Comparison of ENCODE assay signal across 12 mouse cellular contexts in the genomic region with DNA sequence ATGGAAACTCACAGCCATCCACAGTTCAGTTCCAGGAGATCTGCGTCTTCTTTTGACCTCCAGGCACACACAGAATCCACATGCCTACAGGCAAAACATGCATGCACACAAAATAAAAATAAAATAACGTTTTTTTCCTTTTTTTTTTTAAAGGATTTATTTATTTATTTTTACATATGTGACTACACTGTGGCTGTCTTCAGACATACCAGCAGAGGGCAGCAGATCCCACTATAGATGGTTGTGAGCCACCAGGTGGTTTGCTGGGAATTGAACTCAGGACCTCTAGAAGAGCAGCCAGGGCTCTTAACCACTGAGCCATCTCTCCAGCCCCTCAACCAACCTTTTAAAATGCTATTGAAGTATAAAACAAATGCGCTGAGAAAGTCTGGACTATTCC. TPM values are rescaled to one million over a fixed set of nuclear protein-coding genes. Genes with fewer than 3 reads are reported as not detected.
A peak's percentile ranks its signal among the peaks of the same experiment; 100 is the strongest.
DNase-seq lines count a peak whose midpoint lies in the region; ATAC-seq and TF ChIP-seq lines count a peak whose summit lies in the region.
"Had no signal": no experiment of that assay in that cellular context is flagged by ENCODE, and none has a peak within 500 bp of the region (broad histone marks: within the 10 kb centered on the region; RNA-seq: fewer than 3 reads in every experiment).

No protein-coding gene starts in this region.

- no peak for TF ChIP-seq POLR2A in liver, adult 2 months (IDR thresholded peaks at IDR 0.05; ENCODE audit: extremely low read depth, insufficient read depth, low read length)
- no peak for TF ChIP-seq POLR2A in bone marrow, adult 2 months (IDR thresholded peaks at IDR 0.05; ENCODE audit: borderline replicate concordance, control insufficient read depth, low read depth, low read length)

- peaks cover 17% of the 10 kb centered on the region for H3K79me2 ChIP-seq in liver, adult 2 months (ENCODE audit: control insufficient read depth, insufficient read depth, low read length)

- H3K4me2 ChIP-seq in forebrain, embryonic 11.5 days (ENCODE audit: low read depth, low read length, severe bottlenecking) = no peak overlapping the region
- no peak overlapping the region for H3K4me2 ChIP-seq in forebrain, embryonic 16.5 days (ENCODE audit: low read length)
- no peak overlapping the region for H3K4me2 ChIP-seq in liver, embryonic 12.5 days
- H3K4me2 ChIP-seq: neural tube, embryonic 12.5 days had no signal

- no peak for ATAC-seq in forebrain, embryonic 11.5 days (replicated peaks; ENCODE audit: low FRiP score)
- no peak for ATAC-seq in forebrain, embryonic 16.5 days
- no peak for ATAC-seq in liver, embryonic 12.5 days
- ATAC-seq: inflammation-experienced regulatory T-cells, adult 6 months had no signal

- H3K4me3 ChIP-seq in forebrain, embryonic 11.5 days (ENCODE audit: low read depth, low read length) = no peak overlapping the region
- no peak overlapping the region for H3K4me3 ChIP-seq in forebrain, embryonic 16.5 days (replicated peaks; ENCODE audit: low read length)
- no peak overlapping the region for H3K4me3 ChIP-seq in liver, adult 2 months (ENCODE audit: insufficient read depth, low read depth, low read length)
- no peak overlapping the region for H3K4me3 ChIP-seq in liver, embryonic 12.5 days
- no peak overlapping the region for H3K4me3 ChIP-seq in bone marrow, adult 2 months (replicated peaks; ENCODE audit: control insufficient read depth, low read depth, low read length)
- H3K4me3 ChIP-seq: neural tube, embryonic 12.5 days had no signal

- H3K9me3 ChIP-seq in forebrain, embryonic 11.5 days (ENCODE audit: control insufficient read depth, low read length) = no peaks in the 10 kb centered on the region; the same call in 1 of the 2 replicates
- no peaks in the 10 kb centered on the region for H3K9me3 ChIP-seq in forebrain, embryonic 16.5 days (ENCODE audit: control insufficient read depth, low read length)
- H3K9me3 ChIP-seq in liver, embryonic 12.5 days (replicated peaks) = peaks cover 6% of the 10 kb centered on the region
- H3K9me3 ChIP-seq: G1E had no signal

- 78% methylated on average over 3 of the region's 3 CpGs for WGBS in forebrain, embryonic 11.5 days
- WGBS in forebrain, embryonic 16.5 days = 84% methylated on average over 3 of the region's 3 CpGs
- WGBS in liver, adult 2 months = 83% methylated on average over 3 of the region's 3 CpGs
- 67% methylated on average over 3 of the region's 3 CpGs for WGBS in liver, embryonic 12.5 days (ENCODE audit: insufficient replicate concordance)
- WGBS in bone marrow, adult 2 months = 86% methylated on average over 3 of the region's 3 CpGs

- no peak overlapping the region for H3K27ac ChIP-seq in forebrain, embryonic 11.5 days (ENCODE audit: low read depth, low read length)
- H3K27ac ChIP-seq in forebrain, embryonic 16.5 days (ENCODE audit: low read length) = no peak overlapping the region
- no peak overlapping the region for H3K27ac ChIP-seq in liver, adult 2 months (replicated peaks; ENCODE audit: insufficient read depth, low read depth, low read length)
- H3K27ac ChIP-seq in liver, embryonic 12.5 days = no peak overlapping the region
- no peak overlapping the region for H3K27ac ChIP-seq in bone marrow, adult 2 months (ENCODE audit: control insufficient read depth, insufficient read depth, low read depth, low read length, poor library complexity)
- H3K27ac ChIP-seq: neural tube, embryonic 12.5 days had no signal

- H3K36me3 ChIP-seq in forebrain, embryonic 11.5 days (ENCODE audit: control insufficient read depth, insufficient read depth, low read length) = no peaks in the 10 kb centered on the region
- no peaks in the 10 kb centered on the region for H3K36me3 ChIP-seq in forebrain, embryonic 16.5 days (ENCODE audit: control insufficient read depth, insufficient read depth)
- H3K36me3 ChIP-seq in liver, adult 2 months (ENCODE audit: control insufficient read depth, insufficient read depth, low read length) = no peaks in the 10 kb centered on the region
- H3K36me3 ChIP-seq in liver, embryonic 12.5 days = no peaks in the 10 kb centered on the region
- H3K36me3 ChIP-seq: neural tube, embryonic 12.5 days had no signal

- H3K27me3 ChIP-seq in forebrain, embryonic 11.5 days (ENCODE audit: control insufficient read depth, insufficient read depth, low read length) = no peaks in the 10 kb centered on the region
- no peaks in the 10 kb centered on the region for H3K27me3 ChIP-seq in forebrain, embryonic 16.5 days (replicated peaks; ENCODE audit: control insufficient read depth, insufficient read depth, low read length)
- H3K27me3 ChIP-seq in liver, adult 2 months (ENCODE audit: control insufficient read depth, insufficient read depth, low read length) = no peaks in the 10 kb centered on the region
- H3K27me3 ChIP-seq in liver, embryonic 12.5 days (replicated peaks) = no peaks in the 10 kb centered on the region
- H3K27me3 ChIP-seq: neural tube, embryonic 12.5 days had no signal

- no peak overlapping the region for H3K9ac ChIP-seq in forebrain, embryonic 11.5 days (ENCODE audit: low read length)
- no peak overlapping the region for H3K9ac ChIP-seq in forebrain, embryonic 16.5 days (replicated peaks; ENCODE audit: low read depth, low read length)
- no peak overlapping the region for H3K9ac ChIP-seq in liver, adult 2 months (ENCODE audit: low read depth, low read length)
- H3K9ac ChIP-seq in liver, embryonic 12.5 days = no peak overlapping the region
- H3K9ac ChIP-seq: neural tube, embryonic 12.5 days had no signal

- TF ChIP-seq CTCF in liver, adult 2 months (IDR thresholded peaks at IDR 0.05; ENCODE audit: low read depth, low read length) = peak; percentile 18; the same call in 1 of the 2 replicates
- peak; percentile 32; the same call in 1 of the 2 replicates for TF ChIP-seq CTCF in bone marrow, adult 2 months (IDR thresholded peaks at IDR 0.05; ENCODE audit: control insufficient read depth, insufficient read depth, low read length)

- peak; percentile 35 for DNase-seq in forebrain, embryonic 11.5 days (ENCODE audit: low spot score)
- DNase-seq in liver, adult 2 months (ENCODE audit: extremely low read depth, low read depth, low spot score) = no peak
- DNase-seq in CD4-positive helper T cell, adult 2 months (ENCODE audit: low read depth, low spot score) = peak; percentile 43
- no peak for DNase-seq in urinary bladder, postnatal 14 days (ENCODE audit: low spot score)
- DNase-seq in natural killer cell, adult 2 months (ENCODE audit: low spot score in 2 of 2) = no peak
- DNase-seq: kidney, postnatal 4 days had no signal

- no peaks in the 10 kb centered on the region for H3K4me1 ChIP-seq in forebrain, embryonic 11.5 days (replicated peaks; ENCODE audit: control insufficient read depth, insufficient read depth, low read length)
- 0 out of 2 replicates have a peak, but pooled peaks cover 3% of the 10 kb centered on the region for H3K4me1 ChIP-seq in forebrain, embryonic 16.5 days (replicated peaks; ENCODE audit: control insufficient read depth, insufficient read depth, low read length)
- H3K4me1 ChIP-seq in liver, adult 2 months (ENCODE audit: control insufficient read depth, insufficient read depth, low read length) = peaks cover 6% of the 10 kb centered on the region
- H3K4me1 ChIP-seq in liver, embryonic 12.5 days = peaks cover 26% of the 10 kb centered on the region
- H3K4me1 ChIP-seq in bone marrow, adult 2 months (ENCODE audit: control insufficient read depth, insufficient read depth, low read length) = peaks cover 2% of the 10 kb centered on the region; the same call in 1 of the 2 replicates

RNA-seq across cellular contexts. Expression of a gene that starts 3.3 kb away (rescaled TPM):
- polyA plus RNA-seq in forebrain, embryonic 11.5 days (2014; fragmentation: Nextera tagmentation; extraction: Ambion mirVana) = 7.7 and 12.8 TPM in 2 replicates
- 11.2 TPM in 2 replicates for polyA plus RNA-seq in forebrain, embryonic 16.5 days (2015; fragmentation: Nextera tagmentation; extraction: Ambion mirVana)
- total RNA-seq in liver, adult 2 months (2014; rRNA removed) = 23.4 and 27.3 TPM in 2 replicates
- 12.2 and 13.7 TPM in 2 replicates for polyA plus RNA-seq in liver, adult 2 months (2012; rRNA removed)
- 14.8 and 17.5 TPM in 2 replicates for polyA plus RNA-seq in liver, embryonic 12.5 days (2016; fragmentation: Nextera tagmentation; extraction: Ambion mirVana)
- 55.3 and 63.2 TPM in 2 replicates for polyA plus RNA-seq in bone marrow, adult 2 months (2011; ENCODE audit: insufficient read depth, insufficient read length, low replicate concordance, missing spikeins)

Comparison
In these comparisons a context has a peak if more than half of its experiments do, and no peak if none do; other contexts are left out.
1. DNase-seq: peak in forebrain, embryonic 11.5 days (single experiment) and CD4-positive helper T cell, adult 2 months (single experiment); none in liver, adult 2 months (single experiment), urinary bladder, postnatal 14 days (single experiment) and natural killer cell, adult 2 months (0 of 2).